Mouse (Mus musculus): ENCODE results near the gene Furin.
A peak's percentile ranks its signal among the peaks of the same experiment; 100 is the strongest.

Furin gene

GRCm38 (mm10) chr7:80427730-80428129 is 22.5 kb upstream of the Furin start:
- DNase-seq (ENCODE audit: low spot score in 2 of 2): no peak

- DNase-seq (ENCODE audit: low spot score in 2 of 2): no peak
Measured at GRCm38 (mm10) chr7:80426363-80426762, 21.1 kb upstream of the Furin start.

- no peak for DNase-seq (ENCODE audit: low spot score in 2 of 2)
Measured at GRCm38 (mm10) chr7:80424722-80425121, 19.5 kb upstream of the Furin start.

- DNase-seq (ENCODE audit: low spot score in 2 of 2): no peak
Measured at GRCm38 (mm10) chr7:80422759-80423480, 17.7 kb upstream of the Furin start.

GRCm38 (mm10) chr7:80421576-80421975 is 16.3 kb upstream of the Furin start:
- DNase-seq (ENCODE audit: low spot score in 2 of 2): no peak

DNA sequence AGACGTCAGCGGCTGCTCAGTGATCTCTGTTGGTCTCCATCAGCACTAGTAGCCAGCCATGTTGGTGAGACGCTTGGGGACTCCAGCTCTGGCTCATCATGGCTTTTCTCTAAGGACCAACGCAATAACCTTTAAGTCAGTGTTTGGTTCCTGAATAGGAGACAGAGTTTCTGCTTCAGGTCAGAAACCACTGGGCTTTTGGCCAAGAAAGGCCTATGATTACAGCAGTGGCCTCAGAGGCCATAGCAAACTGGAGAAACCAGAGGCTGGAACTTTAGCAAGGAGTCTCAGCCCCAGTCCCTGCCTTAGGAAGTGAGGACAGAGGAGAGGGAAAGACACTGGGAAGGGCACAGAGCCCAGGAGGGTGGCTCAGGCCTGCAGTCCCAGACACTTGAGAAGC is 15.3 kb upstream of the Furin start:
- no peak for DNase-seq (ENCODE audit: low spot score in 2 of 2)

DNA sequence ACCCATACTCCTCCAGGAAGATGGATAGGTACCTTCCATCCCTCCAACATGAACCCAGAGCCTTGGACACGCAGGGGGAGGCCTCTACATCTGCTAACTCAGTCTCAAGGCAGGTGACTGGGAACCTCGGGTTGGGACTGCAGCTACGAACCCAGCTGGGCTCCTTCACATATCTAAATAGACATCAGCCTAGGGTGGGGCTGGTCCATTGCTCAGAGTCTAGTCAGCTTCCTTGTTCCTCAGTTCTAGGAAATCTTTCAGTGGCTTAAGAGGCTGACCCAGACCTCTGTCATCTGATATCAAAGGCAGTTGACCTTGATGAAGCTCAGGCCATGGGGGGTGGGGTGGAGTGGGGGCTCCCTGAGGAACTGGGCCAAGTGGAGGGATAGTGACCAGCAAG is 14.0 kb upstream of the Furin start:
- no peak for DNase-seq (ENCODE audit: low spot score in 2 of 2)

DNA sequence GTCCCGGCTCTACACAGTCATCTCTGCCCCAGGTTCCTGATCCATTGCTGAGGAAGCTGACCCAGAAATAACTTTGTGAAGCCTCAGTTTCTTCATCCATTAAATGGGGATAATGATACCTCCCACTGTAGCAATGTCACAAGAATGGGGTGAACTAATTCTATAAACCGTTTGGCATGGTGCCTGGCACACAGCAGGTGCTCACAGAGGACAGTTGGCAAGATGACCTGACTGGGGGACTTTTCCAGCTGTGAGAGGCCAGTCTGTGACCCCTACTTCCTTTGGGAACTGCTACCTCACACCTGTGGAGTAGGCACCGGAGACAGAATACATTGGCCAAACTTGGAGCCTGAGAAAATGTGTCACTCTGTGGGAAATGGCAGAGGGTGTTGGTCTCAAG is 12.8 kb upstream of the Furin start:
- DNase-seq (ENCODE audit: low spot score in 2 of 2): no peak

DNA sequence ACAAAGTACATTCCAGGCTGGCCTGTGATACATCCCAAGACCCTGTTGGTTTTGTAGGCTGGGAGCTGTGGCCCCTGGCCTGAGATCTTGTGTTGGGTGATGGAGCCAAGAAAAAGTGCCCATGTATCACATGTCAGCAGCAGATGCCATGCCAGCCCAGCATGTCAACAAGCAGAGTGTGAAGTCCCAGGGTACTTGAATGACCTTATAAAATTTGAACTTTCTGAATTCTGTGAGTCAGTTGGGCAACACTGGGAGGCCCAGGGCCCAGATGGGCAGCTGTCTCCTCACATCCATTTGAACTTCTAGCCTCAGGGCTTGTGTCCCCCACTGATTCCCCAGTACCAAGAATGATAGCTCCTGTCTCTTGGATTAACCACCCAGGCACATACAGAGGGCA is 12.4 kb upstream of the Furin start:
- DNase-seq (ENCODE audit: low spot score in 2 of 2): no peak

DNA sequence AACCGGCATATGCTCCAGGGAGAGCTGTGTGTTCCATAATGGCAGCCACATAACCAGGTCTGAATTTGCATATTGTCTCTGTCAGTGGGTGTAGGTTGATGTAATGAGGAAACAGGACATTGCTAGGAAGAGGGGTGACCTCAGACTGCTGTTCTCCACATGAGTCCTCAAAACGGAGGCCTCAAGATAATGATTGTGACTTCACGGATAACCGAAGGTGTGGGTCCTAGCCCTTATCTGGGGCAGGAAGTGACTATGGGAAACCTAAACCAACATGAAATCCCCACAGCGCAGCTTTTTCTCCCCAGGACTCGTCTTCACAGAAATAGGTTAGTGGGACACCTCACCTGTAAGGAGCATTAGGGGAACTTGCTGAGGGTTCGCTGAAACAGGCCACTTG is 11.7 kb upstream of the Furin start:
- DNase-seq (ENCODE audit: low spot score in 2 of 2): no peak

DNA sequence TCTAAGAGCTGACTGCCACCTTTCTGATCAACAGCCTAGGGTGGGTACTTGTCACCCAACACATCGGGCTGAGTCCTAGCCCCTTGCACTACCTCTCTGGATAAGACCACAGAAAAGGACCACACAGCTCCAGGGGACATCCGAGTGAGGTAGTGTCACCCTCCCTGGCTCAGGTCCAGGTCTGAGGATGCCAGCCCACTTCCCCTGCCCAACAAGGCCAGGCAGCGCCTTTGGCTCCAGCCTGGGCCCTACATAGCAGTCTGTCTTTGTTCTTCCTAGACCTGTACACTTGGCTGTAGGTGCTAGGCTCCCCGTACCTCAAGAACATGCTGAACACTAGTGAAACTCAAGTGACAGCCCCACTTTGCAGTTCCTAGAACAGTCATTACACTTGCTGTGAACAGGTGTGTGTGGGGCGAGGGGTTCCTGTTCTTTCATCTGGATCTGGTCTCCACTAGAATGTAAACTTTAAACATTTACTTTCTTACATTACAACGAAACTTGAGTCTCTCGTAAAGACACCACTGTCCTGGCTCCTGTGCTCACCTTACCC is 9.1 kb upstream of the Furin start:
- DNase-seq (ENCODE audit: low spot score in 2 of 2): no peak

DNA sequence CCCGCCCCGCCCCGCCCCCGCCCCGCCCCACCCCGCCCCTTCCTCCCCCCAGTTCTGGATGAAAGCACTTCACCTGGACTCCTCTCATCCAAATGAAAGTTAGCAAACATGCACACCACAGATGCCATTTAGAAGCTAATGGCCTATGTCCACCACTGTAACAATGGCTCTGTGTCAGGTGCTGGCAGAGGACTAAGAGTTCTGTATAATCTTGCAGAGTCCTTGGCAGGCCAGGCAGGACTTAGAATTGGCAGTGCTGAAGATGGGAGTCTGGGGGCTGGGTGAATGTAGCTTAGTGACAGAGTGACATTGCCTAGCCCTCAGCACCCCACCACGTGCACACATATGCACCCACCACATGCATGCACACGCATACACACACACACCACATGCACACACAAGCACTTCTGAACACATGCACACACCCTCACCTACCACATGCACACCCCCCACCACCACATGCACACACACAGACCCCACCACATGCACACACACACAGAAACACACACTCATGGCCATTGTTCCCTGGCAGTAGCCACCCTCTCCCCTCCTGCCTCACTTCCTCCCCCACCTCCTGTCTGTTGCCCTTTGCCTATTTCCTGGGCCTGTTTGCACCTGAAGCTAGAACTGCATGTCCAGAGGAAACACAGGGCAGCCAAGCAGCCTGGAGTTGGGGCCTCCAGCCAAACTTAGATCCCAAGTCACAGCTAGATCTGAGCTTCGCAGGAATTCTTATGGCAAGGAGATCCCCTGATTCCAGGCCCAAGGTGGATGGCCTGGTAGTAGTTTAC is 8.5 kb upstream of the Furin start:
- no peak for DNase-seq (ENCODE audit: low spot score in 2 of 2)

- DNase-seq (ENCODE audit: low spot score in 2 of 2): no peak
Measured at GRCm38 (mm10) chr7:80412781-80413180, 7.5 kb upstream of the Furin start.

DNA sequence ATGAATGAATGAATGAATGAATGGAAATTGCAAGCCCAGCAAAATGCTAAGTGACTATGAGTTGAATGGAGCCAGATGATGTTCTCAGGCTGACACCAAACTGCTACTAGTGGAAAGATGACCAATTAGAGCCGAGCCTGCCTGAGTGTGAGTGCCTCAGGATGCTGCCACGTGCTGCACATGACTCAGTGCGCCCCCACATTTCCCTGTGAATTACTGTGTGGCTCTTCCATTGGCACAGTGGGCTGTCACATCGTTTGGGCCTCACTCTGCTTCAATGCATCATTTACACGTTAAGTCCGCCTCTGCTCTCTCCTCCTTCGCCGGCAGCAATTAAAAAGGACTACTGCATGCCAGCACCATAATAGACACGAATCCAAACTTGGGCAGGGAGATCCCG is 7.0 kb upstream of the Furin start:
- DNase-seq (ENCODE audit: low spot score in 2 of 2): no peak

DNA sequence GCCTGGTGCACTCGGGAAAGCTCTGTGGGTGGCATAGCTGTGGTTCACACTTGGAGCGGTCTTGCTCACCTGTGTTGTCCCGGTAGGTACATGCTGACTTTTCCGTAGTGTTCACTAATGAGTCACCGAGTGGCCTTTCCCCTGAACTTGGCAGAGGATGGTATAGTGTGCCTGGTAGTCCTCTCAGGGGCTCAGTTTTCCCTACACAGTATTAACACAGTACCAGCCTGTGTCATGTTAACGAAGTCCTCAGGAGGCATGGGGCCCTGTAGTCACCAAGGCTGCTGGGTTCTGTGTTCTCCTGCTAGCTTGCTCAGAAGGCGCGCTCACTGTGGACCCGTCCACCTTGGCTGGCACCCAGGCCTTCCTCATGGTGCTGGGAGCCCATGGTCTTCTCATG is 5.1 kb upstream of the Furin start:
- DNase-seq (ENCODE audit: low spot score in 2 of 2): no peak

DNA sequence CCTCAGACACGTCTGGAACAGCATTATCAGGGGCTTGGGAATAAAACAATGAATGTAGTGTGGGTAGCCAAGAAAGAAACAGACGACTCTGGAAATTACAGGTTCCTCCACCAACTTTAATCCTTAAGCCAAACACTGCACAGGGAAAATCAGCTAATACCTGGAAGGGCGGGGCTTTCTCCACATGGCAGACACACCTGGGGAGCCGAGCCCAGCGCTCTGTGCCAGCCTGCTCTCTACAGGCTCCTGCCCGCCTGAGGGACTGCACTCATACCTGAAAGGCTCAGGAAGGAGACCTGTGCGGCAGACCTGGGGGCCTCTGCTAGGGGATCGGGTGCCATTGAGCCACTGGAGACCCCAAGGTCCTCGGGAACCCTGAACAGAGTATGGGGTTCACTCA is 2.5 kb upstream of the Furin start:
- no peak for DNase-seq (ENCODE audit: low spot score in 2 of 2)

DNA sequence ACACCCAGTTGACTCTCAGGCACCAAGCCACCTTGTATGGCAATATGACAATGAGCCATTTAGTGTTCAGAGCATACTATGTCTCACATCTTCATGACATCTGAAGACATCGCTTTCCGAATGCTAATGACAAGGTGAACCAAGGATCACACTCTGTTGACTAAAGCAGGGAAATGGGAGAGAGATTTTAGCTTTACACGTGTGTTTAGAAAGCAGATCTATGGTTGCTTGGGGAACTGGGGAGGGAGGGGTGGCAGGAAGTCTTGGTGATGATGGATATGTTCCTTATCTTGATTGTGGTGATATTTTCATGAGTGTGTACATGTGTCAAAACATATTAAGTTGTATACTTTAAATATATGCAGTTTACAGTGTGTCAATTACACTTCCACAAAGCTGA is 950 bp upstream of the Furin start:
- no peak for DNase-seq (ENCODE audit: low spot score in 2 of 2)

- no peak for DNase-seq (ENCODE audit: low spot score in 2 of 2)
Measured at GRCm38 (mm10) chr7:80404101-80404894, 938 bp downstream of the Furin start.

- DNase-seq (ENCODE audit: low spot score in 2 of 2): no peak
Measured at GRCm38 (mm10) chr7:80403551-80403950, 1.7 kb downstream of the Furin start.

- peak; percentile 56 to 68 for DNase-seq (ENCODE audit: low spot score in 2 of 2)
Measured at GRCm38 (mm10) chr7:80402651-80403321, 2.5 kb downstream of the Furin start.

- DNase-seq (ENCODE audit: low spot score in 2 of 2): peak in 1 of 2 experiments; percentile 38
Measured at GRCm38 (mm10) chr7:80401860-80402641, 3.2 kb downstream of the Furin start.

Data from spleen, postnatal 14 days (tissue).